Mouse (Mus musculus): Measurements from ENCODE around the gene Ppib.

Gene Ppib

GRCm38 (mm10) chr9:66059583-66060307 is at the start of gene Ppib:
Gene Ppib (plus strand): TSS chr9:66060222.
- peak; percentile 95 to 98 for DNase-seq (ENCODE audit: low spot score in 2 of 2)

GRCm38 (mm10) chr9:66020601-66021000 is 39.4 kb upstream of the Ppib start:
- no peak for DNase-seq (ENCODE audit: low spot score in 2 of 2)

DNA sequence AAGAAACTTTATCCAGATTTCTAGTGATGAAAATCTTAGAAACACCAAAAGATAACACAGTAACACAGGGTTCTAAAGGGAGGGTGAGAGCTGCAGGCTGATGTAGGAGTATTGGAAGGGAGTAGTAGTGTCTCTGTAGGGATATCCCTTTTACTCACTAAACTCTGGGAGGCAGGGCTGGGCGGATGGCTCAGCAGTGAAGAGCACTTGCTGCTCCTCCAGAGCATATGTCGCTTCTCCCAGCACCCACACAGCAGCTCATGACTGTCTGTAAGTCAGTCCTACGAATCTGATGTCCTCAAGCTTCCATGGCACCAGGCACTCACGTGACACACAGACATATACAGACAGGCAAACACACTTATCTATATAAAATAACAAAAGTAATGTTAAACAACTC is 21.9 kb upstream of the Ppib start:
- no peak for DNase-seq (ENCODE audit: low spot score in 2 of 2)

GRCm38 (mm10) chr9:66038581-66038980 is 21.4 kb upstream of the Ppib start:
- no peak for DNase-seq (ENCODE audit: low spot score in 2 of 2)

- no peak for DNase-seq (ENCODE audit: low spot score in 2 of 2)
These were observed 20.7 kb upstream of the Ppib start for GRCm38 (mm10) chr9:66039290-66039689.

- no peak for DNase-seq (ENCODE audit: low spot score in 2 of 2)
These were observed 19.2 kb upstream of the Ppib start for GRCm38 (mm10) chr9:66040801-66041200.

DNA sequence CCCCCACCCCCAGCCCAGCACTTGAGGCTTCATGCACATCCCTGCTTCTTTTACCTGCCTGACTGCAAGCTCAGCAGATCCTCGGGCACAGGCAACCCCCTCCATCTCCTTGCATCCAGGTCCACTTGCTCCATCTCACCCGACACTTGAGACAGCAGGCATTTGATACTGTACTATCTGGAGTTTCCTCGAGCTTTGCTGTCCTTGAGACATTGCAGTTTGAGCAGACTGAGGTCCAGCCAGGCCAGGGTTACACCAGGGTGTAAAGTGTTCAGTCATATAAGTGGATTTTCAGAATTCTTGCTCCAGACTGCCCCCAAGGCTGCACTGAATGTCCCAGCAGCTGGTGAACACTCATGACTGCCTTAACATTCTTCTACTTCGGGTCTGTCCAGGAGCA is 17.7 kb upstream of the Ppib start:
- no peak for DNase-seq (ENCODE audit: low spot score in 2 of 2)

DNA sequence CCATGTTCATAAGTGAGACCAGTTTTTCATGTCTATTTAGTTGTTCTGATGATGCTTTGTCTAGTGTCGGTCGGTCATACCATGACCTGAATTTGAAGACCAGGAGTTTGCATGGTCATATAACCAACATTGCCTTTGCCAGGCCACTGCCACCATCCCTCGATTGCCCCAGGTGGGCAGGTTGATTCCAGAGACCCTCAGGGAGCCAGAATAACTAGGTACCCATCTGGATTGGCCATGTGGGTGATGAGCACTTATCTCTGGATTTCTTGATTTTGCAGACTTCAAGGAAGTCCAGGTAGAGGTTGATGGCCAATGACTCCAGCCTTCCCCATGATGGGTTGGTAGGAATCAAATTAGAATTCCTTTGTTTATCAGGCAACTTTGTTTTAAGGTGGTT is 16.8 kb upstream of the Ppib start:
- DNase-seq (ENCODE audit: low spot score in 2 of 2) = no peak

DNA sequence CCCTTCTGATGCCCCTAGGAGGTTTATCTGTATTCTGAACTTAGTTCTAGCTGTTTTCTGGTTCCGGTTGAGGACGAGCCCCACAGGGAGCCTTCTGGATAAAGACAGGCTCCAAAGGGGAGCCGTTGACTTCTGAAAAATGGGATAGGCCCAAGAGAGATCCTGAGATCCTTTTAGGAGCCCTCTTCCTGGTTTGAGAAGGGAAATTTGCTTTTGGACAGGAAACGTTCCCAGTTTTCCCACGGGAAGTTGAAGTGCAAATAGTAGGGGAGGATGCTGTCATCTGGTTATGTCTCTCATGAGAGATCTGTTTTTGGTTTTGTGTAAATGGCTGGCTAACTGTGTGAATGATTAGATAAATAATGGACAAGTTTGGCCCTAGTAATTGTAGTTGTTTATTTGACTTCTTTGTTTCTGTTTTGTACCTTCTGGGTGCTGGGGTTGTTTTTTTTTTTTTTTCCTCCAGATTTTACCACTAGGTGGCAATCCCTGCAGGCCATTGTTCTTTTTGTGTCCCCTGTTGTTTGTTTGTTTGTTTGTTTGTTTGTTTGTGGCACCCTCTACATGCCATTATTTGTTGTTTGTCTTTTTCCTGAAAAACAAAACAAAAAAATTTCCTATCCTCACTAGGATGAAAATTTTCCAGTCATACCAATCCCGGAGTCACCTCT is 10.0 kb upstream of the Ppib start:
- no peak for DNase-seq (ENCODE audit: low spot score in 2 of 2)

- DNase-seq (ENCODE audit: low spot score in 2 of 2) = no peak
These were observed 8.5 kb upstream of the Ppib start for GRCm38 (mm10) chr9:66051493-66051892.

DNA sequence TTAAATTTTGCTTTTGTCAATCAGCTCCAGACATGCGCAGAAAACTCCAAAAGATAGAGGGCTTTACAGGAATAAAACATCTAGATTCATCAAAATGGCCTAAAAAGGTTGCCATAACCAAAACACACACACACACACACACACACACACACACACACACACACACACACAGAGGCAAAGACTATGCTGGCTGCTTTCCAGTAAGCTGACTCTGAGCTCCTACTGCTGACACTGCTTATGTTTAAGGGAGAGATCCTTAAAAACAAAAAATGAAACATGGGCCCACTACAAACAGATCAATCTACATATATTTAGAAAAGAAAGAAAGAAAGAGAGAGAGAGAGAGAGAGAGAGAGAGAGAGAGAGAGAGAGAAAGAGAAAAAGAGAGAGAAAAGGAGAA is 7.3 kb upstream of the Ppib start:
- no peak for DNase-seq (ENCODE audit: low spot score in 2 of 2)

GRCm38 (mm10) chr9:66053620-66054019 is 6.4 kb upstream of the Ppib start:
- no peak for DNase-seq (ENCODE audit: low spot score in 2 of 2)

DNA sequence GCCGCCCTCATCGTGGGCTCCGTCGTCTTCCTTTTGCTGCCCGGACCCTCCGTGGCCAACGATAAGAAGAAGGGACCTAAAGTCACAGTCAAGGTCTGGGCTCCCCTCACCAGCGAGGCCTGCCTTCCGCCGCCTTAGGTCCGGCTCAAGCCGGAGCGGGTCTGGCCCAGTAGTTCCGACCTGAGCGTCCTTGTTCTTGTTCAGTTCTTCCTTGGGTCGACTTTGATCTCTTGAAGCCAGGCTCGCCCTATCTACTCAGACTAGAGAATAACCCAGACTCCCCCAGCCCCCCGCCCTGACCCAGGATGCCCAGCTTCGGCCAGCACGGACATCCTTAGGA is 256 bp downstream of the Ppib start:
- no peak for DNase-seq (ENCODE audit: low spot score in 2 of 2)

DNA sequence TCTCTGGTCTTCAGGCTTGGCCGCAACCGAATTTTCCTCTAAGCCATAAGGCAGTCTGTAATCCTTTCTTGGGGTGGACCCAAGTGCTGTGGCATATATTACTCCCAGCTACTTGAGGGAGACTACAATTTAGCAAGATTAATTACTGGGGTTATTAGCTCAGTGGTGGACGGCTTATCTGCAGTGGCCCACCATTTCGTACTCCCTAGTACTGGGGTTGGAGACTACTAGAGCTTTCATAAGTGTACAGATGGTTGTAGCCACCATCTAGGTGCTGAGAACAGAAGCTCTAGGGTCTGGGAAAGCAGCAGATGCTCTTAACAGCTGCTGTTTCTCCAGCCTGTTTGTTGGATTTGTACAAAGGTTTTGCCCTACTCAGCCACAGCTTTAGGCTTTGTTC is 964 bp downstream of the Ppib start:
- no peak for DNase-seq (ENCODE audit: low spot score in 2 of 2)

DNA sequence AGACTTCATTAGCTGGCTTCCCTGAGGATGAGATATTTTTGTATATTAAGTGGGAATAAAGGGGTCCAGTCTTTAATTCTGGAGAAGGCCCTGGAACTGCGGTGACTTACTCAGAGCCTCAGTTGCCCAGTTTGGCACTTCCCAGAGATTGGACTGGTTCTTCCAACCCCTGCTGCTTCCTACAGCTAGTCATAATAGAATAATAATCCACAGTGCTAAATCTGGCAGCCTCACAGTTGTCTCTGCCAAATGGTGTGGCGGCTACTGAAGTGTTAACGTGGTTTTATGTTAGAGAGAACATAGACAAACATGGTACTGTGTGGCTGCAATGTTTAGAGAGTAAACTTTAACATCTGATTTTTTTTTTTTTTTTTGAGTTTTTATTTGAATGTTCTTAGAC is 1.6 kb downstream of the Ppib start:
- DNase-seq (ENCODE audit: low spot score in 2 of 2) = no peak

DNA sequence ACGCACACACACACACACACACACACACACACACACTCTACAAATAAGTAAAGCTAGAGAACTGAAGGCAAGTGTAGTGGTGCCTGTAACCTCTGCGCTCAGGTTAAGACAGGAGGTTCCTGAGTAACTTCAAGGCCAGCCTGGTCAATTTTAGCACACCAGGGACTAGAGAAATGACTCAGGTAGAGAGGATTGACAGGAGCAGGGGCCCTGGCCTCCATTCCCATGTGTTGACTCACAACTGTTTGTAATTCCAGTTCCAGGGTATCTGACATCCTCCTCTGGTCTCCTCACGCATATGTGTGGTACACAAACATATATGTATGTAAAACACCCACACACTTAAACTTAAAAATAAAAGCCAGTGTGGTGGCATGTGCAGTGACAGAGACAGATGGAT is 3.4 kb downstream of the Ppib start:
- no peak for DNase-seq (ENCODE audit: low spot score in 2 of 2)

DNA sequence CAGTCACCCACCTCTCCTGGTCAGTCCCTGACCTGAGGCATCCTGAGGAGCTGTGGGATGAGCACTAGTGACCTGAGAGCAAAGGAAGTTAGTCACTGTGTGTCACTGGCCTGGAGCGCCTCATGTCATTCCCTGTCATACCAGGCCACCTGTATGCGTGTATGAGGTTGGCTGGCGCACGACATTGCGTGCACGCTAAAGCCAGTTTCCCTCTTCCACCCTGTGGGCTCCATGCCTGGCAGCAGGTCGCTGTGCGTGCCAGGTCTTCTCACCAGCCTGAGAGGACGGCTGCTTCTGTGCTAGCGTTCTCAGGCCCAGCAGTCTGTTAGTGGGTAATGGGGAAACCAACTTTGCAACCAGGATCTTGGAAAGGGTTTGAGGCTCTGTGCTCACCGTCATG is 4.3 kb downstream of the Ppib start:
- DNase-seq (ENCODE audit: low spot score in 2 of 2) = no peak

GRCm38 (mm10) chr9:66066791-66067190 is 6.8 kb downstream of the Ppib start:
- DNase-seq (ENCODE audit: low spot score in 2 of 2) = no peak

DNA sequence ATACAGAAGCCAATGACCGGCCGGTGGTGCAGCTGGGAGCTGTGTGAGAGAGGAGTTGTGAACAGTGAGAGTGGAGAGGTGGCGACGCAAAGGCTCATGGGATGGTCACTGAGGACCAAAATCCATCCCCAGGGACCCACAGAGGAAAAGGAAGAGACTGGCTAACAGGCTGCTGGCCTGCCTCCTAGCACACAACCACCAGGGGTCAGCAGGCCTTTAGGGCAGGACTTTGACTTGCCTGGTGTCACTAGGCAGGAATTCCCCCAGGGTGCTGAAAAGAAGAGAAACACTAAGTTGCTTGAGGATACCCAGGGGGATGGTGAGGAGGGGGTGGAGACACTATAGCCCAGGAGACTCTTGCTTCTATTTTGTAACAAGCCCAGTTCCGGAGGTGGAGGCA is 7.5 kb downstream of the Ppib start:
- DNase-seq (ENCODE audit: low spot score in 2 of 2) = peak in 1 of 2 experiments; percentile 37

GRCm38 (mm10) chr9:66068056-66068455 is 8.0 kb downstream of the Ppib start:
- DNase-seq (ENCODE audit: low spot score in 2 of 2) = no peak

DNA sequence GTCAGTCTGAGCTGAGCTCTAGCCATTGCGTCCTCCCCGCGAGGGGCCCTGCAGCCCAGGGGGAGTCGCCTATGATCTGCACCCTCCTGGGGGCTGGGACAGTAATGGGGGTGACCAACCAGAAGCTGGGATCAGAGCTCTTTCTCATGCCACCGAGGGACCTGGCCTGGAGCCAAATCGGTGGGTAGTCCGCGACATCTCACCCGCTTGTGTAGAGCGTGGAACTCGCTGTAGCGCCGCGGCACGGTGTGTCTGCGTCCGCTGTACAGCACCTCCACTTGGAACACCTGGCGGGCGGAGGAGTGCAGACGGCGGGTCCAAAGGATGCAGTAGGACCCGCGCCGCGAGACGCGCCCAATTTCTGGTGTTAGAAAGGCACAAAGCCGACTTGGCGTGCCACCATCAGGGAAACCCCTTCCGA is 9.0 kb downstream of the Ppib start:
- peak in 1 of 2 experiments; percentile 43 for DNase-seq (ENCODE audit: low spot score in 2 of 2)

- DNase-seq (ENCODE audit: low spot score in 2 of 2) = peak; percentile 48 to 68
These were observed 9.6 kb downstream of the Ppib start, which contains the start of gene Snx22 for GRCm38 (mm10) chr9:66069583-66069982. Gene Snx22 (minus strand): TSS chr9:66069719.

- no peak for DNase-seq (ENCODE audit: low spot score in 2 of 2)
These were observed 10.1 kb downstream of the Ppib start for GRCm38 (mm10) chr9:66070151-66070550.

- DNase-seq (ENCODE audit: low spot score in 2 of 2) = no peak
These were observed 12.7 kb downstream of the Ppib start for GRCm38 (mm10) chr9:66072754-66073153.

Data from cerebellum, postnatal 4 days (tissue).